Mouse (Mus musculus) limb, embryonic 14.5 days (tissue): Measurements from ENCODE around the gene Slc38a3. TPM values are rescaled to one million over a fixed set of nuclear protein-coding genes. Genes with fewer than 3 reads are reported as not detected.

Experiments used
- ATAC-seq: fragments of 200-750 bp; cut with Nextera tagmentation; 2 replicates; pipeline ENCODE4 v1.8.0; 2017; ENCODE audit warnings: low read depth, moderate number of reproducible peaks, moderate TSS enrichment; ENCODE audit not compliant: low FRiP score
- DNase-seq: peaks from one replicate; pipeline ENCODE4 v3.0.0-alpha.2; 2015; ENCODE audit warnings: low spot score
- H3K27ac ChIP-seq: fragments of 300-500 bp; sonication (generic); replicated peaks from 2 replicates; pipeline ENCODE4 v1.5.1; 2014; ENCODE audit warnings: low read depth, mild to moderate bottlenecking, low read length, moderate library complexity, mixed read lengths
- H3K27me3 ChIP-seq: fragments of 300-500 bp; sonication (generic); 2 replicates; pipeline ENCODE4 v1.6.1; 2014; ENCODE audit warnings: low read length, mixed read lengths; ENCODE audit not compliant: control insufficient read depth, insufficient read depth
- H3K36me3 ChIP-seq: fragments of 300-500 bp; sonication (generic); 2 replicates; pipeline ENCODE4 v1.6.1; 2014; ENCODE audit warnings: mild to moderate bottlenecking, low read length, moderate library complexity, mixed read lengths; ENCODE audit not compliant: control insufficient read depth, insufficient read depth
- H3K4me1 ChIP-seq: fragments of 300-500 bp; sonication (generic); 2 replicates; pipeline ENCODE4 v1.6.1; 2014; ENCODE audit warnings: antibody characterized with exemption, low read length, mixed read lengths; ENCODE audit not compliant: control insufficient read depth, insufficient read depth
- H3K4me2 ChIP-seq: fragments of 300-500 bp; sonication (generic); replicated peaks from 2 replicates; pipeline ENCODE4 v1.6.1; 2014; ENCODE audit warnings: low read depth, mild to moderate bottlenecking, low read length, moderate library complexity; ENCODE audit not compliant: severe bottlenecking
- H3K4me3 ChIP-seq: fragments of 300-500 bp; sonication (generic); replicated peaks from 2 replicates; pipeline ENCODE4 v1.5.1; 2014; ENCODE audit warnings: low read length
- H3K9ac ChIP-seq: fragments of 300-500 bp; sonication (generic); 2 replicates; pipeline ENCODE4 v1.6.1; 2014; ENCODE audit warnings: mild to moderate bottlenecking, low read depth, low read length, moderate library complexity; ENCODE audit not compliant: severe bottlenecking
- H3K9me3 ChIP-seq: fragments of 300-500 bp; sonication (generic); 2 replicates; pipeline ENCODE4 v1.6.1; 2016; ENCODE audit warnings: low read length; ENCODE audit not compliant: control insufficient read depth
- POLR2A ChIP-seq: fragments of 200-500 bp; IDR thresholded peaks from 2 replicates; pipeline ENCODE4 v1.8.0; 2012; ENCODE audit warnings: inconsistent platforms, mild to moderate bottlenecking, moderate library complexity, borderline replicate concordance; ENCODE audit not compliant: insufficient read depth, insufficient read length; ENCODE audit errors: extremely low read depth
- WGBS: fragments of 180-500 bp; shearing (Covaris S2); extraction: QIAGEN DNeasy Blood & Tissue Kit; methylation state at CpG from one replicate; pipeline ENCODE4 v1.1.7; 2014; 5-methylcytosine and 5-hydroxymethylcytosine counted together
- polyA plus RNA-seq, 2 experiments: library from polyadenylated mRNA; depleted of rRNA in 1 of 2; stranded (reverse) in 1 of 2; unstranded in 1 of 2; fragments of >200 nt; fragmentation: Nextera tagmentation in 1 of 2; extraction: Ambion mirVana in 1 of 2; gene quantifications; 2 replicates each; pipeline versions ENCODE4 v1.2.1 to v1.2.3; 2012 to 2014

The Slc38a3 gene
- polyA plus RNA-seq, 2 experiments: 6.0 to 22.4 TPM

DNA sequence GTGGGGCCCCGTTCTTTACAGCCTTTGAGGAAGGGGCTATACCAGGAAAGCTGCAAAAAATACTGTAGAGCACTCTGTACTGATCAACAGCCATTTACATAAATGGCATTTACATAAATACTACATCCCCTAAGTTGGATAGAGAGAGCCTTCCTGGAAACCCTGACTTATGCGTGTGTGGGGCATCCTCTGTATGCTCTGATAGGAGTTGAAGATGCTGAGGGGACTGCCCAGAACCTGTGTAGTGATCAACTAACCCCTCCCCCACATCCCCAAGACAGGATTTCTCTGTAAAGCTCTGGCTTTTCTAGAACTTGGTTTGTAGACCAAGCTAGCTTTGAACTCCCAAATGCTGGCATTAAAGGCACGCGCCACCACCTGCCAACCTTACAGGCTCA is 59.9 kb downstream of the Slc38a3 start:
- H3K27ac ChIP-seq: 0 out of 2 replicates have a peak overlapping the region, but pooled peaks have one; percentile 27
- no peak overlapping the region for H3K4me2 ChIP-seq

DNA sequence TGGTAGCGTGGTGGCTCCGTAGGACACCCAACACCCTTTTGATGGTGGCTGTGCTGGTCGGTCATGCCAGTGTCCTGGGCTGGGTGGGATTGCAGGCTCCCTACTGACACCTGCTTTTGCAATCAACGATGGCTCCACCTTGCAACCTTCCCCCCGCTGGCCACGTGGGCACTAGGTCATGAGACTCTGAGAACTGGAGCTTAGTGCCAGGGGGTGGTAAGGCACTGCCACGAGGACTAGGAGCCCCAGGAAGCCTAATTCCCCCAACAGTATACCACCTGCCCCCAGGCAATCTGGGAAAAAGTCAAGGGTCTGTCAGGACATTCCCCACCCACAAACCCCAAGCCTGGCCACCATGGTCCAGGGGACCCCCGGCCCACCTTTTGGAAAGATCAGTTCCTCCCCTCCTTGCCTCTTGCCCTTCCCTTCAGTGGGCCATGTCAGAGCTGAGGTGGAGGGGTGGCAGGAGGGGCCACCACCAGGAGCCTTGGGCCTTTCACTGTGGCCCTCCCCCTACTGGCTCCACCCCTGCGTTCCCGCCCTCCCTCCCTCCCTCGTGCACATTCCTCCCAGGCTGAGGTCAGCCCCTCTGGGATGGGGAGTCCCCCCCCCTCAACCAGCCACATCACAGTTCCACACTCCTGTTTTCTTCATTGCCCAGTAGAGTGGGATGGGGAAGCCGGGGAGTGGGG is 60.4 kb downstream of the Slc38a3 start, which contains the start of gene Sema3b:
Gene Sema3b (minus strand): TSS at position 489 of the 692 bp plus-strand sequence.
- DNase-seq (no peak), ATAC-seq (no peak)
- no peaks in the 10 kb centered on the region for H3K9me3 ChIP-seq
- no peak within 1 kb of the TSS for H3K4me3 ChIP-seq
- peaks cover 80% of the 10 kb centered on the region for H3K4me1 ChIP-seq
- peak within 1 kb of the TSS; percentile 28 for H3K27ac ChIP-seq
- peak within 1 kb of the TSS; percentile 46; the same call in 1 of the 2 replicates for H3K4me2 ChIP-seq
- H3K36me3 ChIP-seq: peaks cover 4% of the 10 kb centered on the region
- no peak within 1 kb of the TSS for H3K9ac ChIP-seq
- H3K27me3 ChIP-seq: no peaks in the 10 kb centered on the region
- WGBS: 34% methylated on average over 11 of the region's 12 CpGs
- TF ChIP-seq POLR2A: no peak

More for the DNA sequence above, 59.9 kb downstream of the Slc38a3 start:
- Histone ChIP-seq H3K27me3 (no peaks in the 10 kb centered on the region), H3K9ac (no peak overlapping the region), H3K4me1 (peaks cover 75% of the 10 kb centered on the region), H3K36me3 (peaks cover 10% of the 10 kb centered on the region), H3K4me3 (no peak overlapping the region), H3K9me3 (no peaks in the 10 kb centered on the region)
- TF ChIP-seq POLR2A: no peak
- DNase-seq (no peak), ATAC-seq (no peak)
- 65% methylated on average over 4 of the region's 4 CpGs for whole genome bisulfite sequencing

DNA sequence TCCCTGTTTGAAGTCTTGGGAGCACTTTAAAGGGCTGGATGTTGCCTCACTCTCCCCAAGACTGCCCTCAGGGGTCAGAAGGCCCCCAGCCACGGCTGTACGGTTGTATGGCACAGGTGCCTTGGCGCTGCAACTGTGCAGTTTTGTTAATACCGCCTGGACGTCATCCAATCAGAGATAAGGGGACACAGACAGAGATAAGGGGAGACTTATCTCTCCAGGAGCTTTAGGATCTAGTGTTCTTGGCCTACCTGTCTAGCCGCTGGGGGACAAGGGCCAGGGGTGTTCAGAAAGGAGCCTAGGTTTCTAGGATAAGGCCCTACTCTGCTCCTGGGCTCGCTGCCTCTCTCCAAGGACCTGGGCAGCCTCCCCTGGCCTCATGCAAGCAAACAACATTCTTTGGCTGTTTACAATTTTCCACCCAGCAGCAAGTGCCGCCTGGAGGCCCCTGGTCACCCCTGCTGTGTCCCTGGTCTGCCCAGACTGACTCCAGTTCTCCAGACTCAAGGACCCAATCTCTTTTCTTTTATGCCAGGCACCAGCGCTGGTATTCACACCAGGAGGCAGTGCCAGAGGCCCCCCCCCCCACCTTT is 61.6 kb downstream of the Slc38a3 start:
- TF ChIP-seq POLR2A: no peak
- H3K4me3 ChIP-seq: no peak overlapping the region
- no peaks in the 10 kb centered on the region for H3K36me3 ChIP-seq
- WGBS: 50% methylated on average over 9 of the region's 9 CpGs
- no peaks in the 10 kb centered on the region for H3K27me3 ChIP-seq
- no peaks in the 10 kb centered on the region for H3K9me3 ChIP-seq
- ATAC-seq: no peak
- H3K4me1 ChIP-seq: peaks cover 75% of the 10 kb centered on the region
- no peak for DNase-seq
- H3K27ac ChIP-seq: peak overlapping the region; percentile 28
- peak overlapping the region; percentile 46; the same call in 1 of the 2 replicates for H3K4me2 ChIP-seq
- no peak overlapping the region for H3K9ac ChIP-seq

DNA sequence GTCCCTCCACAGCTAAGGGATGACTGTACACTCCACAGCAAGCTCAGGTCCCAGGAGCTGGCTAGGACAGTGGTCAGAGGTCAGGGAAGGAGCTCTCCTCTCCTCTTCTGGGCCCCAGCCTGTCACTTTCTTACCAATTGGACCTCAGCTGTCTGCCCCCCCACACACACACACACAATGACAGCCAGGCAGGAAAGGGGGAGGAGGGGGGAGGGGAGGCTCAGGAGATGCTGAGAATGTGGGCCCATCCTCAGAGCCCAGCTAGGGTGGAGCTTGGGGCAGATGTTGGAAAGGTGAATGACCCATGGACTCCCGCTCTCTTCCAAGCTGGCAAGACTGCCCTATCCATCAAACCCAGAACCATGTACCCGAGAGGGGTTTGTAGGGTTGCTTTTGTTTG is 62.3 kb downstream of the Slc38a3 start:
- H3K9me3 ChIP-seq: no peaks in the 10 kb centered on the region
- H3K9ac ChIP-seq: peak overlapping the region; percentile 32
- 79% methylated on average over 2 of the region's 2 CpGs for WGBS
- ATAC-seq: no peak
- no peaks in the 10 kb centered on the region for H3K36me3 ChIP-seq
- peak overlapping the region; percentile 46 for H3K4me2 ChIP-seq
- DNase-seq: no peak
- no peak for TF ChIP-seq POLR2A
- H3K27ac ChIP-seq: peak overlapping the region; percentile 26; the same call in 1 of the 2 replicates
- H3K4me1 ChIP-seq: peaks cover 77% of the 10 kb centered on the region
- H3K4me3 ChIP-seq: peak overlapping the region; percentile 22
- no peaks in the 10 kb centered on the region for H3K27me3 ChIP-seq

DNA sequence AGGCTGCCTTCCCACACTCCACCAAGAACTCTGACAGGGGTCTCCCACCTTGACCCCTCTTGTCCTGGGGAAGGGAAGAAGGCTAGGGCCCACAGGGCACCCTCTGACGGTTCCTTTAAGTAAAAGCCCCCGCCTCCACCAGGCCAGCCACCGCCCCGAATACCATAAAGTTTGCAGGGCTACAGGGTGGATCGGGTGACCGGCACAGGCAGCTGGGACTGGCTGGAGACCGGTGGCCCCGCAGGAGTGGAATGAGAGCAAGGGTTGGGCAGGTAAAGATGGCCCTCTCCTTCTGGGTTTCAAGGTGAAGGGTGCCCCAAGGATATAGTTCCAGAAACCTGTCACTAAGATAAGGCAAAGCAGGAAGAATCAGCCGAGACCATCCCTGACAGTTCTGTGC is 62.7 kb downstream of the Slc38a3 start:
- peaks cover 72% of the 10 kb centered on the region for H3K4me1 ChIP-seq

More for the DNA sequence above, 62.7 kb downstream of the Slc38a3 start:
- Histone ChIP-seq H3K4me3 (peak overlapping the region; percentile 22), H3K27ac (peak overlapping the region; percentile 65; the same call in 1 of the 2 replicates), H3K36me3 (no peaks in the 10 kb centered on the region), H3K27me3 (no peaks in the 10 kb centered on the region), H3K9ac (peak overlapping the region; percentile 32), H3K4me2 (peak overlapping the region; percentile 46), H3K9me3 (no peaks in the 10 kb centered on the region)
- DNase-seq (no peak), ATAC-seq (no peak)
- no peak for TF ChIP-seq POLR2A
- WGBS: 3% methylated on average over 9 of the region's 9 CpGs
